Mouse (Mus musculus) forebrain, postnatal 0 days (tissue): Measurements from ENCODE around the gene Mypop. TPM values are rescaled to one million over a fixed set of nuclear protein-coding genes. Genes with fewer than 3 reads are reported as not detected.

Experiments
- ATAC-seq: fragments of 200-750 bp; cut with Nextera tagmentation; 2 replicates; pipeline ENCODE4 v1.8.0; 2017; ENCODE audit warnings: mild to moderate bottlenecking, moderate library complexity
- DNase-seq: peaks from one replicate; pipeline ENCODE4 v3.0.0-alpha.2; 2015
- H3K27ac ChIP-seq: fragments of 300-500 bp; sonication (generic); 2 replicates; pipeline ENCODE4 v1.5.1; 2014; ENCODE audit warnings: low read depth, mild to moderate bottlenecking, antibody characterized with exemption, low read length, moderate library complexity, mixed read lengths
- H3K27me3 ChIP-seq: fragments of 300-500 bp; sonication (generic); 2 replicates; pipeline ENCODE4 v1.6.1; 2014; ENCODE audit warnings: mild to moderate bottlenecking, low read length, mixed read lengths; ENCODE audit not compliant: insufficient read depth
- H3K36me3 ChIP-seq: fragments of 300-500 bp; sonication (generic); 2 replicates; pipeline ENCODE4 v1.6.1; 2014; ENCODE audit warnings: mild to moderate bottlenecking, moderate library complexity; ENCODE audit not compliant: insufficient read depth
- H3K4me1 ChIP-seq: fragments of 300-500 bp; sonication (generic); 2 replicates; pipeline ENCODE4 v1.6.1; 2014; ENCODE audit warnings: antibody characterized with exemption; ENCODE audit not compliant: insufficient read depth
- H3K4me2 ChIP-seq: fragments of 300-500 bp; sonication (generic); 2 replicates; pipeline ENCODE4 v1.6.1; 2014; ENCODE audit warnings: low read depth, mild to moderate bottlenecking, moderate library complexity
- H3K4me3 ChIP-seq: fragments of 300-500 bp; sonication (generic); 2 replicates; pipeline ENCODE4 v1.5.1; 2014; ENCODE audit warnings: low read depth, low read length, mixed read lengths
- H3K9ac ChIP-seq: fragments of 300-500 bp; sonication (generic); 2 replicates; pipeline ENCODE4 v1.6.1; 2014; ENCODE audit warnings: mild to moderate bottlenecking
- H3K9me3 ChIP-seq: fragments of 300-500 bp; sonication (generic); 2 replicates; pipeline ENCODE4 v1.6.1; 2016; ENCODE audit warnings: low read length
- CTCF ChIP-seq: sonication (generic); IDR thresholded peaks from 2 replicates; pipeline ENCODE4 v1.5.1; 2016; ENCODE audit warnings: antibody characterized with exemption, control low read depth, low read depth
- WGBS: fragments of 180-500 bp; shearing (Covaris S2); extraction: QIAGEN DNeasy Blood & Tissue Kit; methylation state at CpG from one replicate; pipeline ENCODE4 v1.1.7; 2014; 5-methylcytosine and 5-hydroxymethylcytosine counted together
- polyA plus RNA-seq: library from polyadenylated mRNA; unstranded; fragments of >200 nt; fragmentation: Nextera tagmentation; extraction: Ambion mirVana; gene quantifications from 2 replicates; pipeline ENCODE4 v1.2.1, GENCODE M21; 2015
- total RNA-seq: library from RNA; depleted of rRNA; stranded (reverse); fragments of >200 nt; gene quantifications from 2 replicates; pipeline ENCODE4 v1.2.3, GENCODE M21; 2014

Gene Mypop
- total and polyA plus RNA-seq, 2 experiments from 2014 or later, result 4.3 to 12.3 TPM

- Histone ChIP-seq H3K9ac (no peak overlapping the region), H3K36me3 (peaks cover 3% of the 10 kb centered on the region), H3K4me2 (0 out of 2 replicates have a peak overlapping the region, but pooled peaks have one; percentile 10), H3K4me1 (peaks cover 12% of the 10 kb centered on the region), H3K4me3 (no peak overlapping the region), H3K27ac (no peak overlapping the region), H3K27me3 (no peaks in the 10 kb centered on the region), H3K9me3 (no peaks in the 10 kb centered on the region)
- DNase-seq (no peak), ATAC-seq (no peak)
- 70% methylated on average over 10 of the region's 10 CpGs for WGBS
- no peak for TF ChIP-seq CTCF
Observed at GRCm38 (mm10) chr7:19000421-19000820, 9.4 kb downstream of the Mypop start.

- ATAC-seq (no peak), DNase-seq (no peak)
- Histone ChIP-seq H3K36me3 (peaks cover 11% of the 10 kb centered on the region), H3K9me3 (no peaks in the 10 kb centered on the region), H3K4me1 (peaks cover 19% of the 10 kb centered on the region), H3K27ac (no peak overlapping the region), H3K9ac (no peak overlapping the region), H3K27me3 (no peaks in the 10 kb centered on the region), H3K4me2 (0 out of 2 replicates have a peak overlapping the region, but pooled peaks have one; percentile 10), H3K4me3 (no peak overlapping the region)
- 50% methylated on average over 17 of the region's 18 CpGs for WGBS
- TF ChIP-seq CTCF, result no peak
Observed at GRCm38 (mm10) chr7:19001066-19001806, 10.2 kb downstream of the Mypop start.

- Histone ChIP-seq H3K9ac (no peak overlapping the region), H3K9me3 (no peaks in the 10 kb centered on the region), H3K27me3 (no peaks in the 10 kb centered on the region), H3K4me1 (peaks cover 20% of the 10 kb centered on the region), H3K36me3 (peaks cover 11% of the 10 kb centered on the region), H3K4me3 (no peak overlapping the region), H3K4me2 (no peak overlapping the region), H3K27ac (0 out of 2 replicates have a peak overlapping the region, but pooled peaks have one; percentile 67)
- no peak for TF ChIP-seq CTCF
- WGBS, result 80% methylated on average over 3 of the region's 3 CpGs
- ATAC-seq, result no peak
- no peak for DNase-seq
Observed at GRCm38 (mm10) chr7:19001807-19002085, 10.7 kb downstream of the Mypop start.

- DNase-seq, result no peak
- Histone ChIP-seq H3K4me1 (peaks cover 20% of the 10 kb centered on the region), H3K9ac (peak overlapping the region; percentile 65), H3K36me3 (peaks cover 14% of the 10 kb centered on the region), H3K27ac (peak overlapping the region; percentile 67), H3K9me3 (no peaks in the 10 kb centered on the region), H3K27me3 (no peaks in the 10 kb centered on the region), H3K4me2 (peak overlapping the region; percentile 71), H3K4me3 (peak overlapping the region; percentile 43; the same call in 1 of the 2 replicates)
- WGBS, result 43% methylated on average over 4 of the region's 4 CpGs
- ATAC-seq, result no peak
- no peak for TF ChIP-seq CTCF
Observed at GRCm38 (mm10) chr7:19002115-19002514, 11.1 kb downstream of the Mypop start.

- peak overlapping the region; percentile 43 for H3K4me3 ChIP-seq
- no peaks in the 10 kb centered on the region for H3K9me3 ChIP-seq
- H3K27ac ChIP-seq, result peak overlapping the region; percentile 67
- peak; percentile 92 for DNase-seq
- H3K36me3 ChIP-seq, result peaks cover 17% of the 10 kb centered on the region
- peak overlapping the region; percentile 71 for H3K4me2 ChIP-seq
- no peaks in the 10 kb centered on the region for H3K27me3 ChIP-seq
- H3K9ac ChIP-seq, result peak overlapping the region; percentile 65
- peaks cover 20% of the 10 kb centered on the region for H3K4me1 ChIP-seq
- ATAC-seq, result peak; percentile 71
- no peak for TF ChIP-seq CTCF
- 2% methylated on average over 17 of the region's 17 CpGs for WGBS
Observed at GRCm38 (mm10) chr7:19002848-19003498, 11.9 kb downstream of the Mypop start.

- Histone ChIP-seq H3K9ac (peak within 1 kb of the TSS; percentile 80), H3K9me3 (no peaks in the 10 kb centered on the region), H3K27me3 (no peaks in the 10 kb centered on the region), H3K27ac (peak within 1 kb of the TSS; percentile 94), H3K4me1 (peaks cover 20% of the 10 kb centered on the region), H3K36me3 (peaks cover 17% of the 10 kb centered on the region), H3K4me3 (peak within 1 kb of the TSS; percentile 82), H3K4me2 (peak within 1 kb of the TSS; percentile 95)
- TF ChIP-seq CTCF, result no peak
- 1% methylated on average over 86 of the region's 90 CpGs for whole genome bisulfite sequencing
- ATAC-seq (peak; percentile 80), DNase-seq (peak; percentile 96)
Observed at GRCm38 (mm10) chr7:19003902-19004630, 13.0 kb downstream of the Mypop start, which contains the start of gene Irf2bp1. Gene Irf2bp1, plus strand, starts transcription at chr7:19004044.

- DNase-seq (peak; percentile 32), ATAC-seq (no peak; the same call in 1 of the 2 replicates)
- Histone ChIP-seq H3K4me3 (peak overlapping the region; percentile 82), H3K4me2 (peak overlapping the region; percentile 95), H3K9ac (peak overlapping the region; percentile 80), H3K27ac (peak overlapping the region; percentile 94), H3K9me3 (no peaks in the 10 kb centered on the region), H3K4me1 (peaks cover 20% of the 10 kb centered on the region), H3K36me3 (peaks cover 17% of the 10 kb centered on the region), H3K27me3 (no peaks in the 10 kb centered on the region)
- WGBS, result 5% methylated on average over 34 of the region's 34 CpGs
- no peak for TF ChIP-seq CTCF
Observed at GRCm38 (mm10) chr7:19004631-19005079, 13.6 kb downstream of the Mypop start.
